Mouse (Mus musculus) olfactory bulb, adult 2 months (tissue): Measurements from ENCODE around the gene Pnkp. TPM values are rescaled to one million over a fixed set of nuclear protein-coding genes. Genes with fewer than 3 reads are reported as not detected.

Experiments
- H3K27ac ChIP-seq: fragments of 200-500 bp; 2 replicates; pipeline ENCODE4 v1.5.1; 2012; ENCODE audit warnings: low read depth, low read length; ENCODE audit not compliant: insufficient read depth
- H3K4me1 ChIP-seq: fragments of 200-500 bp; 2 replicates; pipeline ENCODE4 v1.6.1; 2012; ENCODE audit warnings: low read length; ENCODE audit not compliant: control insufficient read depth, insufficient read depth
- H3K4me3 ChIP-seq: fragments of 200-500 bp; 2 replicates; pipeline ENCODE4 v1.5.1; 2012; ENCODE audit warnings: mild to moderate bottlenecking, low read depth, low read length, moderate library complexity; ENCODE audit not compliant: insufficient read depth
- CTCF ChIP-seq: fragments of 200-500 bp; IDR thresholded peaks from 2 replicates; pipeline ENCODE4 v1.5.1; 2012; ENCODE audit warnings: low read depth, mild to moderate bottlenecking, low read length, moderate library complexity; ENCODE audit not compliant: insufficient read depth
- POLR2A ChIP-seq: fragments of 200-500 bp; IDR thresholded peaks from 2 replicates; pipeline ENCODE4 v1.6.1; 2012; ENCODE audit warnings: mild to moderate bottlenecking, low read depth, low read length, moderate library complexity; ENCODE audit not compliant: insufficient read depth
- WGBS: fragments of 180-500 bp; shearing (Covaris S2); methylation state at CpG from one replicate; pipeline ENCODE4 v1.1.7; 2018; 5-methylcytosine and 5-hydroxymethylcytosine counted together
- polyA plus RNA-seq: library from polyadenylated mRNA; stranded (reverse); fragments of >200 nt; gene quantifications from 2 replicates; pipeline ENCODE4 v1.2.4, GENCODE M21; 2012; ENCODE audit warnings: low replicate concordance; ENCODE audit not compliant: missing spikeins, insufficient read depth, insufficient read length

Gene Pnkp
- polyA plus RNA-seq, 1 experiment: not detected

DNA sequence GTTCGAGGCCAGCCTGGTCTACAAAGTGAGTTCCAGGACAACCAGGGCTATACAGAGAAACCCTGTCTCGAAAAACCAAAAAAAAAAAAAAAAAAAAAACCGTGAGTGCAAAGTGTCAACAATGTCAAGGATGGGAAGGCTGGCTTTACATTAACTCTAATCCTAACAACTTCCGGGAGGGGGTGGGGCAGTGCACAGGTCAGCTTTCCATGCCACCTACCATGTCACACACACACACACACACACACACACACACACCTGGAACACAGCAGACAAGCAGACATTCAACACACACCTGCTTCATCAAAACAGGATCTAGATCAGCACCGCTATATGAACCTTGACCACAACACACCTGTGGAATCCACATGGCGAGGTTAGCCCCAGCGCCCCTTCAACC, 33.2 kb downstream of the Pnkp start:
- WGBS: 84% methylated on average over 7 of the region's 7 CpGs
- H3K27ac ChIP-seq: no peak overlapping the region
- no peak overlapping the region for H3K4me3 ChIP-seq

DNA sequence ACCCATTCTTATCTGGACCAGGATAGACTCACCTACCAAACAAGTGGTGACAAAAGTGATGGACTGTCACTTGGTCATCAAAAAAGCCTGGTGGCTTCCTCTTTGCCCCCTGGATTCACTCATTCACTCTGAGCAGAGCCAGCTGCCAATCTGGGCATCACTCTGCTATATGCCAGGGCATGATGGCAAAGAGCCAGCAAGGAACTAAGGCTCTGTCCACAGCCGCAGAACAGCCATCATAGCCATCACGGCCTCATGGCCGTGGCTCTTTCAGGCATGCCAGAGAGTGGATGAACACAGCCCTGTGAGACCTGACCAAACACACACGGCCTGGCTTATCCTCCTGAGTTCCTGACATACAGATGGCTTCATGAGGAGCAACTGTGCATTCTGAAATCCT, 33.8 kb downstream of the Pnkp start:
- WGBS: 9% methylated on average over 4 of the region's 4 CpGs
- TF ChIP-seq CTCF (no peak), POLR2A (no peak)
- Histone ChIP-seq H3K27ac (no peak overlapping the region), H3K4me1 (peaks cover 39% of the 10 kb centered on the region), H3K4me3 (peak overlapping the region; percentile 73)

More for the DNA sequence above, 33.2 kb downstream of the Pnkp start:
- TF ChIP-seq POLR2A (no peak), CTCF (no peak)
- peaks cover 42% of the 10 kb centered on the region for H3K4me1 ChIP-seq

DNA sequence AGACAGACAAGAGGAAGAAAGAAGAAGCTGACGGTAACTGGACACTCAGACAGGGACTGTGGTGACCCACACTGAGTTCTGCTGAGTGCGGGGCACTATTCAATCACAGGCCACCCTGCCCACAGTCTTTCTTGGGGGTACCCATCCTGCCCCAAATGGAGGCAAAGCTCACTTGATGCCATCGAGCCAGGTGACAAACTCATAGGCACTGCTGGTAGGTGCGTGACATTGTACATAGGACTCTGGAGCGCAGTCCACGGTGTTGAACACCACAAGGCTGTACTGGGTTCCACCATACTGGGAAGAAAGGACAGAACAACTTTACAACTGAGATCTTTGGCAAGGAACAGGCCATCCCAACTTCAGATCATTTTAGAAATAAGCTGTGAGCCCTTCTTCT, 34.7 kb downstream of the Pnkp start:
- Histone ChIP-seq H3K27ac (no peak overlapping the region), H3K4me1 (peaks cover 38% of the 10 kb centered on the region), H3K4me3 (peak overlapping the region; percentile 73)
- 3% methylated on average over 6 of the region's 6 CpGs for WGBS
- no peak for TF ChIP-seq POLR2A
- TF ChIP-seq CTCF: no peak

DNA sequence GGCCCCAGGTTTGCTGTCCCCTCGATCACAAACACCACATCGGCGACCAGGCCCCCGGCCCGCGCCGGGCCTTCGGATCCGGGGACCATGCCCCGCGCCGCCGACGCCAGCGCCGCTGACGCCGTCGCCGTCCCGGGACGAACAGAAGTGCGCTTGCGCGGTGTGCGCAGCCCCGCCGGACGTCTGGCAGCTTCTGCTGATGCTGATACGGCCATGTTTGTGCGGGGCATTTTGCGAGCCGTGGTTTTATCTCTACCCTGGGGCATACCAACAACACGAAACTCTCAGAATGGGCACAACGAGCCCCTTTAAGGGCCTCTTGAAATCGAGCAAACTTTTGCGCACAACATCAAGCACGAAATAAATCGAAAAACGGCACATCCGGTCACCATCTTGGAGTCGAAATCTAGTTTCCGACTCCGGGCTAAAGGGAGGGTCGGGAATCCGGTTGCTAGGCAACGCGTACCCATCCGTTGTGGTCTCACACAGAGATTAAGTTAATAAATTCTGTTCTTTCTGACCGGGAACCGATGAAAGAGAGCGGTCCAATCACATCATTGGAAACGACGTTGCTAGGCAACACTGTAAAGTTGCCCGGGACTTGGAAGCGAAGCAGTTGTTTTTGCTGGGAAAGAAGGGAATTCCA, 35.5 kb downstream of the Pnkp start, which contains the start of gene Med25:
Med25 (minus strand) TSS at position 437 of the 646 bp plus-strand sequence.
- H3K4me1 ChIP-seq: peaks cover 44% of the 10 kb centered on the region
- H3K4me3 ChIP-seq: peak within 1 kb of the TSS; percentile 73
- WGBS: under 1% methylated on average over 56 of the region's 56 CpGs
- peak; percentile 83 for TF ChIP-seq POLR2A
- TF ChIP-seq CTCF: no peak
- H3K27ac ChIP-seq: peak within 1 kb of the TSS; percentile 96

DNA sequence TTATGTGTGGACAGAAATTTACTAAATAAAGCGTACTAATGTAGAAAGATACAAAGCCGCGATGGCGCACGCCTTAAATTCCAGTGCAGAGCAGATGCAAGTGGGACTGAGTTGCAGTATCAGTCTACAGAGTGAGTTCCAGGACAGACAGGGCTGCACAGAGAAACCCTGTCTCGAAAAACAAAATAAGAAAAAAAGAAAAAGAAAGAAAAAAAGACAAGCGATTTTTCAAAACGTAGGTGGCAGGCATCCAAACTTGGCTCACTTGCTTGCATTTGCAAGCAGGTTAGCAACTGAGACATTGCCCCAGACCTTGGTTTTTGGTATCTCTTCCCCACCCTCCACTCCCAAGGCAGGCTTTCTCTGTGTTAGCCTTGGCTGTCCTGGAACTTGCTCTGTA, 36.3 kb downstream of the Pnkp start:
- peaks cover 46% of the 10 kb centered on the region for H3K4me1 ChIP-seq
- WGBS: 3% methylated on average over 8 of the region's 8 CpGs
- no peak overlapping the region for H3K4me3 ChIP-seq

DNA sequence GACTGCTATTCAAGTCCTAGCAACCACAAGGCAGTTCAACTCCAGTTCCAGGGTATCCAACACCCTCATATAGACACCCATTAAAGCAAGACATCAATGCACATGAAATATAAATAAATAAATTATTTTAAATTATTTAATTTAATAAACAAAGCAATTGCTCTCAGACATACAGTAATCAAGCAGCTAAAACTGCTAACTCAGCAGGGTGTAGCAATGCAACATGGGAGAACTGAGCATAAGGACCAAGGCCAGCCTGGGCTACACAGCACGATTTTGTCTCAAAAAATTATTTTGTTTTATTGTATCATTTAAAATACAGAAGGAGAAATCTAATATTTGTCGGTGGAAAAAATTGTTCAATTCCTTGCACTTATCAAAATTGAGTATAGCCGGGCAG, 37.2 kb downstream of the Pnkp start:
- Histone ChIP-seq H3K27ac (no peak overlapping the region), H3K4me3 (no peak overlapping the region), H3K4me1 (peaks cover 46% of the 10 kb centered on the region)
- TF ChIP-seq CTCF (no peak), POLR2A (no peak)
- 90% methylated on average over 3 of the region's 3 CpGs for WGBS

More for the DNA sequence above, 36.3 kb downstream of the Pnkp start:
- TF ChIP-seq POLR2A (no peak), CTCF (no peak)
- H3K27ac ChIP-seq: peak overlapping the region; percentile 72

DNA sequence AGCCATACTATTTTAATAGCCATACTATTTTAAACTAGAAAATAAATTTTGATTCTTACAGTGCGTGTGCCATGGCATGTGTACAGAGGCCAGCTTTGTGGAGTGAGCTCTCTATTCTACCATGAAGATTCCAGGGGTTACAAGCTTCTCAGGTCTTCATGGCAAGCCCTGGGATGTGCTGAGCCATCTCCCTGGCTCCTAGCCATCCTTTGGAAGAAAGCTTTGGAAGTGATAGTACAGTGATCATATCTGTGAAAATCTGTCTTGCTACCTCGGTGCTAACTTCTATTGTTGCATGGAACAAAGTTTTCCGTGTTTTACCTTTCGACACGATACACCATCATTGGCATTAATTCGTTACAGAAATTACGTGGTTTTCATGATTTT, 38.3 kb downstream of the Pnkp start:
- no peak for TF ChIP-seq POLR2A
- Histone ChIP-seq H3K27ac (peak overlapping the region; percentile 98), H3K4me3 (peak overlapping the region; percentile 15; the same call in 1 of the 2 replicates), H3K4me1 (peaks cover 40% of the 10 kb centered on the region)
- 13% methylated on average over 7 of the region's 7 CpGs for WGBS

DNA sequence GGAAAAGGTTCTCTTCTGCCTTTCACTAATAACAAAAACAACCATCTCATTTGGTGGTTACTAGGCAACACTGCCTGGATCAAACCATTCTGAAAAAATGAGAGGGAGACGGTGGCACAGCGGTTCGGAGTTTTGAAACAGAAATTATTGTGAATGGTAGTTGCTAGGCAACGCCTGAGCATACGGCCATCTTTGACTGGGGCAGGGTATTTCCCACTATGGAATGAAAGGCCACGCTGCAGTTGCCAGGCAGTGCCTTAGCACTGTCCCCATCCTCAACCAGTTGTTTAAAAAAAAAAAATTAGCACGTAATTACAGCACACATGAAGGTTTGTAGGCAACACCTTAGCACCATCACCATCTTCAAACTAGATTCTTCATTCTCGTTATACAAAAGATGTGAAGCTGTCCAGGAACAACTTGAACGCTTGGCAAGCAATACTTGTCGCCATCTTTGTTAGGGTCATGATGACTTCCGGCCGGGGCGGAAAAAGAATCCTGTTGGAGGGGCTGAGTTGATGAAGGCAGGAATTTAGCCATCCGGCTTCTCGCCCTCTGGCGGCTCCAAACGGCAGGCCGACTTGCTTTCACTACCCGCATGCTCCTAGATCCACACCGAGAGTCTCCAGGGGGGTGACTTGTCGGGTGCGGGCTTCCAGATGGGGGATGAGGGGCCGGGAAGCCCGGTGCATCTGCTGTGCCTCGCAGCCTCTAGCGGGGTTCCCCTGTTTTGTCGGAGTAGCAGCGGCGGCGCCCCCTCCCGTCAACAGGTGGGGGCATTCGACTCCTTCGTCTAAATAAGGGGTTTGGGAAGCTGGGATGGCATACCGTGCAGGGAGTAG, 38.9 kb downstream of the Pnkp start, which contains the start of gene Fuz:
Fuz (plus strand) TSS at position 487 of the 842 bp plus-strand sequence.
- H3K4me1 ChIP-seq: peaks cover 35% of the 10 kb centered on the region
- WGBS: under 1% methylated on average over 34 of the region's 34 CpGs
- no peak; the same call in 1 of the 2 replicates for TF ChIP-seq POLR2A
- TF ChIP-seq CTCF: peak; percentile 60

DNA sequence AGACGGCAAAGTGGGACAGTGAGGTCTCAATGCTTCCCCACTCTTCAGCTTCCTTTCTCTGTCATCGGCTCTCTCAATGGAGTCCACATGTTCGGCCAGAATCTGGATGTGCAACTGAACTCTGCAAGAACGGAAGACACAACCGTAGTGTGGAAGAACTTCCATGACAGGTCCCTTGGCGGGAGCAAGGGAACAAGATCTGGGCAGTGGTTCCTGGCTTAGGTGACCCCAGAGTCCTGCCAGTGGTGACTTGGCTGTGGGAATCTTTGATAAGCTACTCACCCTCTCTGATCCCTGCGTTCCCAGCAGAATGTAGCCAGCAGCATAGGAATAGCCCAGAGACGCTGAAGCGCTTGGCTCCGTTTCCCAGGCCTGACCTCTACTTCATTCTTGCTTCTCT, 39.6 kb downstream of the Pnkp start:
- TF ChIP-seq POLR2A (no peak), CTCF (no peak)

More for the DNA sequence above, 38.9 kb downstream of the Pnkp start, which contains the start of gene Fuz:
- Histone ChIP-seq H3K27ac (peak within 1 kb of the TSS; percentile 98), H3K4me3 (peak within 1 kb of the TSS; percentile 76)

More for the DNA sequence above, 39.6 kb downstream of the Pnkp start:
- Histone ChIP-seq H3K4me3 (peak overlapping the region; percentile 76), H3K27ac (peak overlapping the region; percentile 39), H3K4me1 (peaks cover 35% of the 10 kb centered on the region)
- 12% methylated on average over 10 of the region's 10 CpGs for WGBS
